Mouse (Mus musculus): Measurements from ENCODE around the gene Pan3. TPM values are rescaled to one million over a fixed set of nuclear protein-coding genes. Genes with fewer than 3 reads are reported as not detected.

The Pan3 gene
- total and polyA plus RNA-seq, 3 experiments: 20.0 to 30.5 (median 27.3) TPM

DNA sequence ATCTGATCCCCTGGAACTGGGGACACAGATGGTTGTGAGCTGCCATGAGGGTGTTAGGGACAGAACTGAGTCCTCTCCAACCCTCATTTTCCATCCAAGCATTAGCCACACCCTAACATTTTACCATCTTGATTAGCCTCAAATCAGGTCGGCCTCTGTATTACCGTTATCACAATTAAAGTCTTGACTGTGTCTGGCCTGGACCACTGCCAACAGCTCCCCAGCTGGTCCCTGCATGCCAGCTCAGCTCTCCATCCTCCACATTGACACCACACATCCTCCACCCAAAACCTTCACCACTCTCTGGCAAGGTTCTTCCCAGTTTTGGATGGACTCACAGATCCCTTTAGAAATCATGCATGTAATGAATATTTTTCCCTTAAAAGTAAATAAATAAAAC, 39.2 kb upstream of the Pan3 start:
- DNase-seq: no peak
- no peak overlapping the region for H3K9ac ChIP-seq (ENCODE audit: low read depth, low read length)
- intact Hi-C loops (cut with DNase I): no loop called here
- no peaks in the 10 kb centered on the region for H3K36me3 ChIP-seq (ENCODE audit: control insufficient read depth, insufficient read depth, low read length)
- no peak overlapping the region for H3K27ac ChIP-seq
- H3K27me3 ChIP-seq (ENCODE audit: control insufficient read depth, insufficient read depth, low read length): no peaks in the 10 kb centered on the region
- no peaks in the 10 kb centered on the region for H3K4me1 ChIP-seq (ENCODE audit: control insufficient read depth, insufficient read depth, low read length)
- WGBS: 22% methylated on average over 2 of the region's 2 CpGs
- no peak for TF ChIP-seq POLR2A (IDR thresholded peaks at IDR 0.05; ENCODE audit: insufficient read depth, low read depth, low read length)
- TF ChIP-seq EP300 (IDR thresholded peaks at IDR 0.05; ENCODE audit: insufficient read depth, low read depth, low read length): no peak
- TF ChIP-seq CTCF (IDR thresholded peaks at IDR 0.05): no peak
- no peak overlapping the region for H3K4me3 ChIP-seq
- no peaks in the 10 kb centered on the region for H3K79me2 ChIP-seq (replicated peaks; ENCODE audit: control insufficient read depth, insufficient read depth, low read length)

DNA sequence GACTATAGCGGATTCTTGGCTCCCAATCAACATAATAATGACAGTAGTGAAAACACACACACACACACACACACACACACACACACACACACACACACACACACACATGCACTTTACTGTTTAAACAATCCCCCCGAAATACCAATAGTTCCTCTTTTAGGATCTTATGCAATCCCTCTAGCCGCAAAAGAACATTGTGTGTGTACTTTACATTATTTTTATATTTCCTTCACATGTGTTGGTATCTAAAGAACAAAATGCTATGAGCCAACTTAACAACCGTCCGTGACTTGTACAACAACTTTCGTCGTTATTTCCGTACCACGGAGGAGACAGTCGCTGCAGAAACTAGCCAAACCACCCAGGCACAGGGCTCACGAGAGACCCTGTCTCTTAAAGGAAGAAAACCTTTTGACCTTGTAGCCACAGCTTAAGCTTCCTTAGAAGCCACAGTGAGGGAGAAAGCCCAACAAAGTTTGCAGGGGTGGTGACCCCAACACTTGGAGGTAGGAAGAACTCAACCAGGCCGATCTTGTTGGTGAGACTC, 37.2 kb upstream of the Pan3 start:
- no peak for TF ChIP-seq POLR2A (IDR thresholded peaks at IDR 0.05; ENCODE audit: insufficient read depth, low read depth, low read length)
- TF ChIP-seq EP300 (IDR thresholded peaks at IDR 0.05; ENCODE audit: insufficient read depth, low read depth, low read length): no peak
- TF ChIP-seq CTCF (IDR thresholded peaks at IDR 0.05): no peak
- Histone ChIP-seq H3K9ac (ENCODE audit: low read depth, low read length) (no peak overlapping the region), H3K36me3 (ENCODE audit: control insufficient read depth, insufficient read depth, low read length) (no peaks in the 10 kb centered on the region), H3K27ac (no peak overlapping the region), H3K4me1 (ENCODE audit: control insufficient read depth, insufficient read depth, low read length) (no peaks in the 10 kb centered on the region), H3K79me2 (replicated peaks; ENCODE audit: control insufficient read depth, insufficient read depth, low read length) (no peaks in the 10 kb centered on the region), H3K4me3 (no peak overlapping the region), H3K27me3 (ENCODE audit: control insufficient read depth, insufficient read depth, low read length) (no peaks in the 10 kb centered on the region)
- DNase-seq: no peak
- intact Hi-C loops (cut with DNase I): no loop called here
- 71% methylated on average over 12 of the region's 12 CpGs for WGBS

DNA sequence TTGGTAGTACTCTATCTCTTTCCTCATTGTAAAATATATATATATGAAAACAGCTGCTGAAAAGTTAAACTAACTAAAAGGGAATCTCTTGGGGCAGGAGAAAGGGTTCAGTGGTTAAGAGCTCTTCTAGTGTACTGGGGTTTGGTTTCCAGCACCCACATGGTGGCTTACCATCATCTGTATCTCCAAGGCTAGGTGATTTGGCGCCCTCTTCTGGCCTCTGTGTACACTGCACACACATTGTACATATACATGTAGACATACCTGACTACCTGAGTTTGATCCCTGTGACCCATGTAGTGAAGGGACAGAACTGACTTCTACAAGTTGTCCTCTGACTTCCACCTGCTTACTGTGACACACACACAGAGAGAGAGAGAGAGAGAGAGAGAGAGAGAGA, 34.9 kb upstream of the Pan3 start:
- H3K36me3 ChIP-seq (ENCODE audit: control insufficient read depth, insufficient read depth, low read length): no peaks in the 10 kb centered on the region
- H3K9ac ChIP-seq (ENCODE audit: low read depth, low read length): no peak overlapping the region
- H3K27me3 ChIP-seq (ENCODE audit: control insufficient read depth, insufficient read depth, low read length): peaks cover 3% of the 10 kb centered on the region; the same call in 1 of the 2 replicates
- intact Hi-C loops (cut with DNase I): no loop called here
- no peaks in the 10 kb centered on the region for H3K79me2 ChIP-seq (replicated peaks; ENCODE audit: control insufficient read depth, insufficient read depth, low read length)
- no peak overlapping the region for H3K27ac ChIP-seq
- H3K4me1 ChIP-seq (ENCODE audit: control insufficient read depth, insufficient read depth, low read length): no peaks in the 10 kb centered on the region
- DNase-seq: no peak
- TF ChIP-seq CTCF (IDR thresholded peaks at IDR 0.05) (no peak), POLR2A (IDR thresholded peaks at IDR 0.05; ENCODE audit: insufficient read depth, low read depth, low read length) (no peak), EP300 (IDR thresholded peaks at IDR 0.05; ENCODE audit: insufficient read depth, low read depth, low read length) (no peak)
- WGBS: 15% methylated on average over 1 of the region's 1 CpGs
- no peak overlapping the region for H3K4me3 ChIP-seq

DNA sequence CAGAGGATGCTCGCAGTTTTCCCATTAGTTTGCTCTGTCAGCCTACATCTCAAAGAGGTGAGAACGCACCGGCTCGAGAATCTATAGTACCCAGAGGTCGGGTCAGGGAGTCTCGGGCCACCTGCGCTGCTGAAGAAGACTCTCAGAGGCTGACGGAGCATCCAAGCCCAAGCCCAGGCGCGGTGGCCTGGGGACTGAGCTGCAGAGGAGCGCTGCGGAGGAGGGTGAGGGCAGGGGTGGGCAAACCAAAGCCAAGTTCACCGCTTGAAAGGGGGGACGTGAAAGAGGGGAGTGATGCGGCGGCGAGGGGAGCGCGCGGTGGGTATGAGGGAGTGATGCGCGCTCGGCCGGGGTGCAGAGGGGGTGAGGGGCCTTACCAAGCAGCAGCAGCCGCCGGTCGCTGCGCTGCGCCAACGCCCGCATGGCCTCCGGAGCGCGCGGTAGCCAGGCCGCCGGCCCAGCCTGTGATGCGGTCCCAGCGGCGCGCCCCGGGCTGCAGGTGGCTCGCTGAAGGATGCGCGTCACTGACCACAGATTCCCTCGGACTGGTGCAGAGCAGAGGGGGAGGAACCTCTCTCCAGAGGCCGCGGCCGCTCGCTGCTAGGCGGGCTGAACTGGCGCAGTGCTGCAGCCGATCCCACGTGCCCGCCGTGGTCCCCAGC, 30.0 kb upstream of the Pan3 start, which contains the start of gene Flt3:
Flt3 (minus strand) TSS at position 647 of the 662 bp plus-strand sequence.
- intact Hi-C loops (cut with DNase I): no loop called here
- DNase-seq: peak in 1 of 2 experiments; percentile 26

DNA sequence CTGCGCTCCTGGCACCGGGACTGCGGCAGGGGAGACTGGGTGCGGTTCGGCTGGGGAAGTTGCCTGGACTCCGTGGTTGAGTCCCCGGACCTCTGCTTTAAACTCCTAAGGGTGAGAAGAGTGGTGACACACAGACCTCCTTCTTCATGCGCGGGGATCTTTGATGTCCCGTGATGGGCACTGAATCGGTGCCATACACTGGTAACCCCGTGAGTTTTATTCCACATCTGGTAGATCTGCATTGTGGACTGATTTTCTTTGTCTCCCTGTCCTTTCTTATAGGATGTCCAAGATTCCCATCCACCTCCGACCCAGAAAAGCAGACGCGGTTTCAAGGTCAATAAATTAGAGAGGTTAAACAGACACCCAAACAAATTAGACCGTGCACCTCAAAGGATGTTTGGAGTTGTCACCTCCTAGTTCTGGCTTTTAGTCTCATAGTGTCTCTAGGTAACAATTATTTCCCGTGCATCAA, 29.4 kb upstream of the Pan3 start:
- H3K4me1 ChIP-seq (ENCODE audit: control insufficient read depth, insufficient read depth, low read length): no peaks in the 10 kb centered on the region
- no peaks in the 10 kb centered on the region for H3K79me2 ChIP-seq (replicated peaks; ENCODE audit: control insufficient read depth, insufficient read depth, low read length)
- H3K36me3 ChIP-seq (ENCODE audit: control insufficient read depth, insufficient read depth, low read length): no peaks in the 10 kb centered on the region
- DNase-seq: no peak
- intact Hi-C loops (cut with DNase I): no loop called here
- H3K9ac ChIP-seq (ENCODE audit: low read depth, low read length): peak overlapping the region; percentile 11; the same call in 1 of the 2 replicates
- WGBS: 4% methylated on average over 17 of the region's 17 CpGs
- H3K4me3 ChIP-seq: no peak overlapping the region
- no peak overlapping the region for H3K27ac ChIP-seq
- H3K27me3 ChIP-seq (ENCODE audit: control insufficient read depth, insufficient read depth, low read length): peaks cover 8% of the 10 kb centered on the region
- TF ChIP-seq POLR2A (IDR thresholded peaks at IDR 0.05; ENCODE audit: insufficient read depth, low read depth, low read length) (no peak), EP300 (IDR thresholded peaks at IDR 0.05; ENCODE audit: insufficient read depth, low read depth, low read length) (no peak), CTCF (IDR thresholded peaks at IDR 0.05) (no peak)

More for the DNA sequence above, 30.0 kb upstream of the Pan3 start, which contains the start of gene Flt3:
- 4% methylated on average over 56 of the region's 56 CpGs for WGBS
- Histone ChIP-seq H3K4me3 (no peak within 1 kb of the TSS), H3K79me2 (replicated peaks; ENCODE audit: control insufficient read depth, insufficient read depth, low read length) (no peaks in the 10 kb centered on the region), H3K9ac (ENCODE audit: low read depth, low read length) (peak within 1 kb of the TSS; percentile 11; the same call in 1 of the 2 replicates), H3K27ac (no peak within 1 kb of the TSS), H3K4me1 (ENCODE audit: control insufficient read depth, insufficient read depth, low read length) (no peaks in the 10 kb centered on the region), H3K27me3 (ENCODE audit: control insufficient read depth, insufficient read depth, low read length) (peaks cover 8% of the 10 kb centered on the region), H3K36me3 (ENCODE audit: control insufficient read depth, insufficient read depth, low read length) (no peaks in the 10 kb centered on the region)
- TF ChIP-seq POLR2A (IDR thresholded peaks at IDR 0.05; ENCODE audit: insufficient read depth, low read depth, low read length) (no peak), EP300 (IDR thresholded peaks at IDR 0.05; ENCODE audit: insufficient read depth, low read depth, low read length) (no peak), CTCF (IDR thresholded peaks at IDR 0.05) (no peak)

DNA sequence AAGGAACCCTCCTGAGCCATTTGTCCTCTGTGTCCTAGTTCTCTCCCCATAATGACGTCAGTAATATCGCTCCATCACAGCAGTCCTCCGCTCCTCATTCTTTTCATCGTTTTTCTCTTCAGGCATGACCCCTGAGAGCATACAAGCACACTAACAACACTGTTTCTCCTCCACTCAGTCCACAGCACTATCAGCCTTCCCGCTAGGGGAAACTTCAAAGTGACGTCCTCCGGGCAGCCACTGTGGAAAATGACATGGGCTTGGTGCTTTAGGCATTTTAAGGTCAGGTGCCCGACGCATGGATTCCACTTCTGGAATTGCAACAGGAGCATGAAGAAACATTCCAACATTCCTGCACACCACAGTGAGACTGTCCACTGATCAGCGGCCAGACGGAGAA, 28.9 kb upstream of the Pan3 start:
- H3K9ac ChIP-seq (ENCODE audit: low read depth, low read length): no peak overlapping the region
- no peak overlapping the region for H3K4me3 ChIP-seq
- intact Hi-C loops (cut with DNase I): no loop called here
- no peaks in the 10 kb centered on the region for H3K79me2 ChIP-seq (replicated peaks; ENCODE audit: control insufficient read depth, insufficient read depth, low read length)
- TF ChIP-seq EP300 (IDR thresholded peaks at IDR 0.05; ENCODE audit: insufficient read depth, low read depth, low read length) (no peak), CTCF (IDR thresholded peaks at IDR 0.05) (no peak), POLR2A (IDR thresholded peaks at IDR 0.05; ENCODE audit: insufficient read depth, low read depth, low read length) (no peak)
- H3K36me3 ChIP-seq (ENCODE audit: control insufficient read depth, insufficient read depth, low read length): no peaks in the 10 kb centered on the region
- DNase-seq: no peak
- H3K4me1 ChIP-seq (ENCODE audit: control insufficient read depth, insufficient read depth, low read length): no peaks in the 10 kb centered on the region
- H3K27ac ChIP-seq: no peak overlapping the region
- H3K27me3 ChIP-seq (ENCODE audit: control insufficient read depth, insufficient read depth, low read length): peaks cover 8% of the 10 kb centered on the region
- 26% methylated on average over 11 of the region's 11 CpGs for WGBS

All from heart, adult 2 months (tissue).